Mouse (Mus musculus) urinary bladder, postnatal 14 days (tissue): ENCODE measurements around the gene Ep400.

Experiments used
- DNase-seq: peaks from one replicate; pipeline ENCODE4 v3.0.0; 2021; ENCODE audit warnings: low spot score

Ep400 gene

DNA sequence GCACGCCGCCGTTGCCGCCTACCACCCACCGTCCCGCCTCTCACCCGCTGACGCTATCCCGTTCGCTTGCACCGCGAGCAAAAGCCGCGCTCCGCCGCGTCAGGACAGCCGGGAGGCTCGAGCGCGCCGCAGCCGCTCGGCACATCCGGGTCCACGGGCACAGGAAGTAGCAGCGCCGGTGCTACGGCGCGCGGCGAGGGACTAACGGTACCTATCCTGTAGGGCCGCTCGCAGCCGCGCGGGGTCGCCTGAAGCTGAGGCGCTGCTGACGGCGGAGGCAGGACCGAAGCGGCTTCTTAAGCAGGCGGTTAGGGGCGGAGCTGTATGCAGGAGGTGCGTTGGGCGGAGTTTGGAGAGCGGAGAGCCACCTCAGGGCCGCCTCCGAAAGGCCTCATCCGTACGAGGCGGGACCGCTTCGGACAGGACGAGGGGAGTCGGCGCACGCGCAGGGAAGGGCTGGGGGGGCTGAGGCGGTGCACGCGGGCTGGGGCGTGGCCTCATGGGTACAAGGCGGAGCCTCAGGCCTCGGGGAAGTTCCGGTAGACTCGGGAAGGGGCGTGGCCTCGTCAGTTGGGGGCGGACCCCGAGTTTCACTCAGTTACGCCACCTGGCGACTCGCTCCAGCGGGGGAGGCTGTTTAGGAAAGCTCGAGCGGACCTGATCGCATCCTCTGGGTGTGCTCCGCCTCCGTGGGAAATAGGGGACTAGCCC lies at the start of gene Ep400:
Ep400 (minus strand) TSS at position 270 of the 711 bp plus-strand sequence.
- peak; percentile 100 for DNase-seq

DNA sequence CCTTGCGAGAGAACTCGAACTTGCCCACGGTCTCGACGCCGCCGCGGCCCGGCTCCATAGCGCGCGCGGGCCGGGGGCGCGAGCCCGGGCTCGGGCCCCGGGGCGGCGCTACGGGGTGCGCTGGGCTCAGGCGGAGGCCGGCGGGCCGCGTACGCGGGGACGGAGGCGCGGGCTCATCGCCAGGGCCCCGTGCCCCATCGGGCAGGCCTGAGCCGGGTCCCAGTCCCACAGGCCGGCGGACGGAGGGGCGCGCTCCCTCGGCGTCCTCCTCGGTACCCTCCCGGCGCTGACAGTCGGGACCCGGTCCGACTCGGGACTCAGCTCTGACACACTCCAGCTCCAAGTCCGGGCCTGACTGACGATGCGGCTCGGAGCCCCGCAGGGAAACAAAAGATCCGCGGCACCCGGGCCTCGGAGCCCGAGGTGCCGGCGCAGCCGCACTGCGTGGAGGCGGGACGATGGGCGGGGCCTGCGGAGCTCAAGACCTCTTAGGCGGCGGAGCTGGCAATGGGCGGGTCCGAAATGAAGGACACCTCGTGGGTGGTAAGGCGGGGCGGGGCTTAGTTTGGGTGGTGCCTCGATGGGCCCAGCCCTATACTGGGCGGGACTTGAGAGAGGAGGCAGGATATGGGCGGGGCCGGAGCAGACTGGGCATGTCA lies 39.3 kb upstream of the Ep400 start, which contains the start of gene Ulk1:
Ulk1 (minus strand) TSS at position 431 of the 659 bp plus-strand sequence.
- peak; percentile 100 for DNase-seq

DNA sequence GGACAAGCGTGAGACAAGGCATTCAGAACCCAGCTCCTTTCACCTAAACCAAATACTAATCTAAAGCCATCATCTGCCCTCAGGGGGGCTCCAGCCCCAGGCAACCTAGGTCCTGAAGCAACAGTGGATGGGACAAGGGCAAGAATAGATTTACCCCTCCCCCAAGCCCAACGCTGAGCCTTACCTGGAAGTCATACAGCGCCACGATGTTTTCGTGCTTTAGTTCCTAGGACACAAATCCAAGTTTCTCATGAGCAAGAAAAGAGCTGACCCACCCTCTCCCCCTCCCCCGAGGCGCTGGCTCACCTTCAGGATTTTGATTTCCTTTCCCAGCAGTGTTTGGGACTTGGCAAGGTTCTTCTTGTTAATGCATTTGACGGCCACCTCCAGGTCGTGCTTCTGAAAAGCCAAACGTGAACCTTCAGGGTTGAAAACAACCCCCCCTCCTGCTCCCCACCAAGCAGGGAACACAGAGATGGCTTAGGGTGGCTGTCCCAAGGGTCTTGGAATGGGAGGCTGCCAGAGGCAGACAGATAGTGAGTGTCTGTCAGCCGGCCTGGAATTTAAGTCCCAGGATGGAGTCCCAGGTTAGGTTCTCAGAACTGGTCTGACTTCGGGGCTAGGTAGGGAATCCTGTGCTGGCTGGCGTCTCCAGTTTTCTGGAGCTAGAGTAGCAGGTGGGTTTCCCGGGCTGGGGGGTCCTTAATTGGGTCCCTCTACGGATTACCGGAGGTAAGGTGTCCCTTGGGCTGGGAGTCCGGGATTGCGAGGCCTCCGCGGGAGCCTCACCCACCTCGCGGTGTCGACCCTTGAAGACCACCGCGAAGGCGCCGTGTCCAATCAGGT lies 38.5 kb upstream of the Ep400 start:
- DNase-seq: peak; percentile 34

DNA sequence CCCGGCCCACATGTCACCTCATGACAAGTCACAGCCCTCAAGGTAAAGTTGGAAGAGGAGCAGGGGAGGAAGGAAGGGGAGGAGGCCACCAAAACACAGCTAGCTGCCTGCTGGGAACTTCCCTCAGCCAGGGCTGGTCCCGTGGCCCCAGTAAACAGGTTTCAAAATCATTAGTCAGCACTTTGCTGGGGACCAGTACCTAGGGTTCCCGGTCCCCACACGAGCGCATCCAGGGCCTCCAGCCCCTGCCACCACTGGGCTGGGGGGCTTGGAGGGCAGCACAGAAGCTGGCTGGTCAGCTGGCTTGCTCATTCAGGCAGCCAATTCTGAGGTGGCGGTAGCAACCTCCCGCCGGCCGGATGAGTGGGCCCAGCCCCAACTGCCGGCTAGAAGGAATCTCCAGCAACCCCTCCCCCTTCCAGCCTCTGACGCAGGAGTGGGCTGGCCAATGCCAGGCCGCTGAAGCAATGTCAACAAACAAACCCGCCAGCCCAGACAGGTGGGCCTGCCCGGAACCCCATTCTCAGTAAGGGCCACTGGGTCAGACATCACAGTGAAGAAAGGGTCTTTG lies 37.6 kb upstream of the Ep400 start:
- peak; percentile 94 for DNase-seq

DNA sequence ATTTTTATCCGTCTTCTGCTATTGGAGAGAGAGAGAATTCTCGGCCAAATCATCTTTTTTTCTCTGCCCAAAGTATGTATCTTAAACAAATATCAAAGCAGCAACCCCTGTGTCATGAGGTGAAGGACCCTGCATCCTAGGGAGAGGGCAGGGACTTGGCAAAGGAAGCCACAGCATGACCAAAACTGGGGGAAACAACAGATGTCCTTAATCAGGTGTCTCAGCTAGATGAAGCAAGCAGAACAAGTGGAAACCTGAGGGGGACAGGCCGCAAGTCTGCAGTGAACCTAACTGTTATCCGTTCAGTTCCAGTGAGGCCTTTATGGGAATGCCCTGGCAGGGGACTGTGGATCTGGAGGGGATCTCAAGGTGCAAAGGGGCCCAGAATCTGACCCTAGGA lies 36.9 kb upstream of the Ep400 start:
- no peak for DNase-seq

DNA sequence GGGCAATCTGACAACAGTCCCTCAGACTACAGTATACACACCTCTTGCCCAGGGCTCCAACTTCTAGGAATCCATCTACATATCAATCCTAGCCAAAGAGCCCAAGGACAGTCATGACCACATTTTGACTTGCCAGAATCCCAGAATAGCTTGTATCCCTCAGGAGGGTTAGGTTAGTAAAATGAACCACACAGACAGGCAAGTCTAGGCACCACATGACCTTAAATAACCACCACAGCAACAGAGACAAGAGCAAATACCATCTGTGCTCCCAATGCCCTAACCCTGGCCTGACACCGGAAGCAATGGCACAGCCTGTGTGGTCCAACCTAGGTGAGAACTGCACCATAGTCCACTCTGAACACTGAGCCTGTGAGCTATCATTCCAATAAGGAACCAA lies 36.2 kb upstream of the Ep400 start:
- no peak for DNase-seq

DNA sequence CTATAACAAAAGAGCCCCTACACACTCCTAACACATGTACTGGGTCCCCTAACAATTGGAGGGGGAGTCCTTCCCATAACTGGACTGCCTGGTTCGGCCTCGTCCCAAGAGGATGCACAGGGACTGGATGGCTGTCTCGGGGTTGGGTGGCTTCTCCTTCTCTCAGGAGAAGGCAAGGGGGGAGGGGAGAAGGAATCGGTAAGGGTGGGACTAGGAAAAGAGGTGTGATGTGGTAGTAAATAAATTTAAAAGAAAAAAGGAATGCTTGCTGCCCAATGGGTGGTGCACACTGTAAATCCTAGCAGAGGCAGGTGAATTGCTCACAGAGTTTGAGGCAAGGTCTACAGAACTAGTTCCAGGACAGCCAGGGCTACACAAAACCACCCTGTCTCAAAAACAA lies 35.6 kb upstream of the Ep400 start:
- no peak for DNase-seq

DNA sequence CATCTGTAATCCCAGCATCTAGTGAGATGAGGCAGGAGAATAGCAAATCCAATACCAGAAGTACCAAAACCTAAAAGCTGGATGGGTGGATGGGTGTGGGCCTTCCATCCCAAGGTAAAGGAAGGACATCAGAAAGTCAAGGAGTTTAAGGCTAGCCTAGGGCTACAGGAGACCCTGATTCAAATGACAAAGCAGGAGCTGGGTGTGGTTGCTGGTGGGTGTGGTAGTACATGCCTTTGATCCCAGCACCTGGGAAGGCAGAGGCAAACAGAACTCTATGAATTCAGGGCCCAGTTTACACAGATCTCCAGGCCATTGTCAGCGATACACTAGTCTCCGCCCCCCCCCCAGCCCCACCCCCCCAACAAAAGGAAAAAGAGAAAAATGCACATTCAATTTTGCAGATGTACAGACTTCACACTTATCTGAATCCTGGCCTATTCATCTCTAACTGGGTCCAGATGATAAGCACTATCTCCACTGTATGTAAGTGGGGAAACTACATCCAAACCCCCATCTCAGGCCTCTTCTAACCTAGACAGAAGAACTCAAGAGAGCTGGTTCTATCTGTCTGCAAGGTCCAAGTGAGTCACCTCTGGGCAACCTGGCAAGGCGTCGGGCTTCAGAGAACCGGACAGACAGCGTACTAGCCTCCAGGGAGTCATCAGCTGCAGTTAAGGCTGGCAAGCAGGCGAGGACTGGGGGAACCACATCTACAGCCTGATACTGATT lies 33.7 kb upstream of the Ep400 start:
- no peak for DNase-seq

DNA sequence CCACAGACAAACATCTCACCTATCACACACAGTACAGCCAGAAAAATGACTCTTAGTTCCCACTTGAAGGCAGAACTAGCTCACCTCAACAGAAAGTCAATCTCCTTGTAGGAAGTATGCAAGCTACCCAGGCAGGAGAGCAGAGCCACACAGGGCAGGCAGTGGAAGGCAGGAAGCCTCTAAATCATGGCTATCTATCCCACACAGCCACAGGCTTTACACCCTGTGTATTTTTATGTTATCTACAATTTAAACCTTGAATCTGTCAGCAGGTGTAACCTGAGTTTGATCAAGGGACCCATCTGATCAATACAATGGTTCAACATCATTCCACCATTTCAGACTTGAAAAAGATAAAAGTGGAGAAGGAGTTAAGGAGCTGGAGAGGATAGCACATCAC lies 32.3 kb upstream of the Ep400 start:
- no peak for DNase-seq

DNA sequence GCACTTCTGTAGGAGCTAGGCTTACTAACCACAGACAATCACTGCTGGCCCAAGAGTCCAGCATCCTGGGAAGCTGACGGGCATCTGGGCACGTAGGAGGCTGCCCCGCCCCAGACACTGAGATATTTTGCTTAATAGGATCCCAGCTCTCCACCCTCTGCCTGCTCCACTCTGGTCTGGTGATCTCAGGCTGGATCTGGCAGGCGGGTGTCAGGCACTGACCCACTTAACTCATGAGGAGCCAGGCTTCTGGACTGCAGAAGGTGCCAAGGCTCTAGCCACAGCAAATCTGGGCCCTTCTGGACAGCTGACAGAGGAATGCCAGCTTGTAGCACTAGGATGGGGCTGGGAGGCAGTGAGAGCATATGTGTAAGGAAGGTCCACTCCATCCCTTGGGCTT lies 31.7 kb upstream of the Ep400 start:
- DNase-seq: no peak

DNA sequence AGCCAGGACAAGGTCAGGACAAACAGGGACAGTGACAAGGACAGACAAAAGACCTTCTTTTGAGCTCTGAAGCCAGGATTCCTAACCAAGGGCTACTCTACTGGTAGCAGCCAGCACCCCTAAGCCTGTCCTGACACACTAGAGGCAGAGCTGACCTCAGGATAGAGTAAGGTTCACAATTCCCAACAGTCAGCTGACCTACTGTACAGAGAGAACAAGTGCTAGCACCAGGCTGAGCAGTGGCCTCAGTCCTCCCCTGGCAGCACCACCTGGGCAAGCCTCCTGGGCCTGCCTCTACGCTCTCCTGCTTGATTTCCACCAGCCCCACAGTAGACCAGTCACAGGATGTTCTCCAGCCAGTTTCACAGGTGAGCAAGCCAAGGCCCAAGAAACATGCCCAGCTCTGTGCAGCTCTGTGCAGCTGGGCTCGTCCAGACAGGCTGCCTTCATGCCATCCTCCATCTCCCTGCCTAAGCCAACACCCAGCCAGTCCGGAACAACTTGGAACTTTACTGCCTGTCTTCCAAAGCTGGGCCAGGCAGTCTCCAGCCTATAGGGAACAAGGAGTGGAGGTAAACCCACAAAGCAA lies 30.6 kb upstream of the Ep400 start:
- peak; percentile 33 for DNase-seq

DNA sequence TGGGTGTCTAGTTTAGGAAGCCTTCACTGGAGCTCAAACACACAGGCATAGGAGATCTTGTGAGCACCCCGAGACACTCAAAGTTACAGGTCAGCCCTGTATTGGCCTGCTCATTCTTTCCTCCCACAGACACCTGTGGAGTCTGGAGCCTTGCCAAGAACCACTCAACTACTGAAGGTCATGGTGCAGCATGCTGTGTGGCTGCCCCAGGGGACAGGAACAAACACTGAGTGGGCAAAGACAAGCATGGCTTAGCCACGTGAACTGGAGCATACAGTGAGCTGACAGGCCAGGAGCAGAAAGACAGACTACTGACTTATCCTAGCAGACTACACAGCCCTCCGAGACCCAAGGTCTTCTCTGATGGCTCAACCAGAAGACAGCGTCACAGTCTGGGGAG lies 27.2 kb upstream of the Ep400 start:
- peak; percentile 39 for DNase-seq

DNA sequence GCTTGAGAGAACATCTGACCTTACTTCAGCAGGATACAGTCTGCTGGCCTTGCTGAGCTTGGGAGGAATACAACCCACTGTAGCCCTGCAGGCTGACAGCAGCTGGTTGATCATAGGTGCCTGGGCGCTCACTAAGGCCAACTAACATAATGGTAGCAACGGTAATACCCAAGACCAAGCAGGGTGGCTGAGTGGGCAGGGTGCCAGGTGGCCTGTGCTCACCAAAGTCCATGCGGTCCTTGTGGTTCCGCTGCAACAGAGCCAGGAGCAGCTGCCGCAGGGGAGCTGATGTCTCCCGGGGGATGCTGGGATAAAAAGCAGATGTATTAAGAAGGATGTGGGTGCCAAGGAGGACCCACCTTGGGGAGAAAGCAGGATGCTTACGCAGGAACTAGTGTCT lies 23.8 kb upstream of the Ep400 start:
- DNase-seq: no peak

DNA sequence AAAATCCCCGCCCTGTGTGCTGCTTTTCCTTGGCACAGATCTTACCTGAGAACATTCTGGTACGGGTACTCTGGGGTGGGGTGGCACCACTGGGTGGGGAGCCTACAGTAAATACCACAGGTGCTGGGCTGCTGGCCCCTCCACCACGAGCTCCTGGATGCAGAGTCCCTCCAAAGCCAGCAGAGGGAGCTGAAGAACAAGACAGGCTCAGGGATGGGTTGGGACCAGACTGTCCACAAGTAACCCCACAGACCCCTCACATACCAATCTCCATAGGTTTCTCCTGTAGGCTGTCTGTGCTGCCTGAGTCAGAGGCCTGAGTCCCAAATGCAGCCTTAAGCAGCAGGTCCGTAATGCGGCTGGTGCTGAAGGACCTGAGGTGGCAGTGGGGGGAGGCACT lies 18.2 kb upstream of the Ep400 start:
- no peak for DNase-seq

DNA sequence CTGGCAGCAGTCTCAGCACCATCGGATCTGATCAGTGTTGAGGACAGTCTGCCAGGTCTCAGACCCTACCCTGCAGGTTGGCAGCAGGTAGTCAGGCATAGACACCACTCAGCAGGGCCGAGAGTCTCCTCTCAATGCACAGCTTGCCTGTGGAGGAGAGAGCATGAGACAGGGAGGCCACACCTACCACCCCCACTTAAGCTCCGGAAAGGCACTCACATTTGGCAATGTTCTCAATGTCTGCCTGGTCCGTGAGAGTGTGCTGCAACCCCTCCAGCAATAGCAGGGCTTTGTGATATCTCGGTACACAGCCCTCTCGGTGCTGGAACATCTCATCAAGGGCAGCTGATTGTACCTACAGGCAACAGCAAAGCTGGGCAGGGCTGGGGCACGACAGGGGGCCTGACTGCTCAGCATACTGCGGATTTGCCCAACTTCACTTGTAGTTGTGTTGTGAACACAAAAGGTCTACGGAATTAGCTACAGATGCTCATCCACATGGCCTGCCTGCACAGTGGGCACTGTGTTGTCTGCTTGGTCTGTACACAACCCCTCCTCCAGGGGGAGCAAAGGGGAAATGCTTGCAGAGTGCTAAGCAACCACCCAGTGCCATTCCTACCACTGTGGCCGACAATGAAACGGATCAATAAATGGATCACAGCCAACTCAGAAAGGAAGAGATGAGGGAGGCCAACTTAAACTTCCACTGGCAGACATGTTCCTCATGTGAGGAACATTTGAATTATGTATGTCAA lies 15.7 kb upstream of the Ep400 start:
- no peak for DNase-seq

DNA sequence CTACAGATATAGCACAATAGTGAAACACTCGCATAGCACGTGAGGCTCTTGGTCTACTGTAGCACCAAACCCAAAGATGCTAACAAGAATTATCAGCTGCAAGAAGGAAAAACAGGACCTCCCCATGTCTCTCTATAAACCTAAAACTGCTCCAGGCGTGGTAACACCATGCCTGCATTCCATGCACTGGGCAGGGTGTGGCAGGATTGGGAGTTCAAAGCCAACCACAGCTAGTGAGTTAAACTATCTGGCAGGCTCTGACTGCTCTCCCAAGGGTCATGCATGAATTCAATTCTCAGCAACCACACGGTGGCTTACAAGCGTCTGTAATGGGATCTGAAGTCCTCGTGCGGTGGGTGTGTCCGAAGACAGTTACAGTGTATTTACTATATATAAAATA lies 12.6 kb upstream of the Ep400 start:
- no peak for DNase-seq

DNA sequence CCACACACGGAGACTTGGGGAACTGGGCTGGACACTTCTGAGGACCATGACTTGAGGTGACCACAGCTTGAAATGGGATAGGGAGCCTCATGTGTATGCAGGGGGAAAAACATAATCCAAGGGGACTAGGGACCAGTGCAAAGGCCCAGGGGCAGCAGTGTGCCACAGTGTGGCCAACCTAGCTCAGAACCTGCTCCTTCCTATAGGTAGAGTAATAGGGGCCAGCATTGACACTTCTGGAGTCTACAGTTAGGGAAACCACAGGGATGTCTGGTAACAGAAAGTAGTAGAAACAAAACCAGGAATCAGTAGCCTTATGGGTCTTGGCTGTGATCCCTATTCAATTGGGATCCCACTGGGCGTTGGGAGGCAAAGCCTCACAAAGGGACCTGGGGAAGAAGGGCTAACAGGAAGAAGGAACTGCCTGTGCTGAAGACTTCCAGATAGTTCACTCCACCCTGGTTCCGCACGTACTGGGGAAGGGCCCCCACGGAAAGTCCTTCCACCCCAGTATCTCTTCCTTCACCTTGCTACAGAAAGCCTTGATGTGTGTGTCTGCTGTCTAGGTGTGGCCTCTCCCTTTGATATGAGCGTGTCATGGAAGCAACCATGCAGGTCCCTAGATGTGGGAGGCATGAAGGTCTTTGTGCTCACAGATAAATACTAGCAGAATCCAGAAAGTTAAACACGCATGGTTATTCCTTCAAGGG lies 11.2 kb upstream of the Ep400 start:
- no peak for DNase-seq

DNA sequence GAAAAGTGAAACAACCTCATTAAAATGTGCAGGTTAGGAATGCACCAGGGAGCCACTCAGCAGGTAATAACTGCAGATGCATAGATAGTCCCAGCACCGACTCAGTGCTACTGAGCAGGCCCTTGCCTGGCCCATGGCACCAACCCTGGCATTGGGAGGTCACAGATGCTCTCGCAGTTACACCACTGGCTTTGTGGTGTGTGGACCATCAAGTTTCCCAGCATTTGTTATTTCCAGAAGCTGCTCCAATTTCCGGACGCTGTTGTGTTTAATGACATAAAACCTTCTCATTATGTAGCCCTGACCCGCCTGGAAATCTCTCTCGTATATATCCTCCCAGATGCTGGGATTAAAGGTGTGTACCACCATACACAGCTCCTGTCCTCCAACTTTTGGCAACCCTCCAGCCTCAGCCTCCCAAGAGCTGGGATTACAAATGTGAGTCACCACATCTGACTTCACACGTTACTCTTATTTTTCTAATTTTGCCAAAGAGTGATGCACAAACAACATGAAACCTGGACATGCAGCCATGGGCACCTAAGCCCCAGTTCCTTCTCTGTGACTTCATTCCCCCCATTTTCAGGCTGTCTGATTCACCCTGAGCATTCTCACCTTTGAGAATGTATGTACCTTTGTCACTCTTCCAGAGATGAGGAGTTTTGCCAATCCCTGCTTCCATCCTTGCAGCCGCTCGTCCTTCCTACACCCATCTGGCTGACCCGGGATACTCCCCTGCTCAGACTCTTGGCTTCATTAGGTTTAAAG lies 10.4 kb upstream of the Ep400 start:
- no peak for DNase-seq
